Mouse (Mus musculus) cerebellum, postnatal 25 days (tissue): Measurements from ENCODE around the gene Tvp23b.

Experiments
- DNase-seq, 2 experiments: peaks; one replicate each; pipeline ENCODE4 v3.0.0; 2021; ENCODE audit warnings: mixed read lengths in 2 of 2

Gene Tvp23b

GRCm38 (mm10) chr11:62879220-62880048 lies at the start of gene Tvp23b:
Gene Tvp23b, plus strand, starts transcription at chr11:62879455.
- DNase-seq = peak; percentile 98 to 100

GRCm38 (mm10) chr11:62830387-62830786 lies 48.9 kb upstream of the Tvp23b start:
- DNase-seq = no peak

- no peak for DNase-seq
Measured at GRCm38 (mm10) chr11:62831906-62832305, 47.3 kb upstream of the Tvp23b start.

- no peak for DNase-seq
Measured at GRCm38 (mm10) chr11:62844562-62844961, 34.7 kb upstream of the Tvp23b start.

- no peak for DNase-seq
Measured at GRCm38 (mm10) chr11:62845730-62846129, 33.5 kb upstream of the Tvp23b start.

- DNase-seq = no peak
Measured at GRCm38 (mm10) chr11:62846961-62847654, 32.1 kb upstream of the Tvp23b start, which contains the start of gene Fbxw10. Gene Fbxw10, plus strand, starts transcription at chr11:62847069.

GRCm38 (mm10) chr11:62847655-62848191 lies 31.5 kb upstream of the Tvp23b start:
- no peak for DNase-seq

GRCm38 (mm10) chr11:62848301-62848700 lies 31.0 kb upstream of the Tvp23b start:
- no peak for DNase-seq

- DNase-seq = peak in 1 of 2 experiments; percentile 19
Measured at GRCm38 (mm10) chr11:62851199-62851598, 28.1 kb upstream of the Tvp23b start.

- DNase-seq = no peak
Measured at GRCm38 (mm10) chr11:62853334-62853733, 25.9 kb upstream of the Tvp23b start.

- DNase-seq = no peak
Measured at GRCm38 (mm10) chr11:62865562-62865961, 13.7 kb upstream of the Tvp23b start.

- DNase-seq = no peak
Measured at GRCm38 (mm10) chr11:62866685-62867084, 12.6 kb upstream of the Tvp23b start.

GRCm38 (mm10) chr11:62869201-62869600 lies 10.1 kb upstream of the Tvp23b start:
- DNase-seq = no peak

- DNase-seq = no peak
Measured at GRCm38 (mm10) chr11:62869715-62870371, 9.4 kb upstream of the Tvp23b start.

GRCm38 (mm10) chr11:62873479-62873878 lies 5.8 kb upstream of the Tvp23b start:
- no peak for DNase-seq

GRCm38 (mm10) chr11:62875696-62876095 lies 3.6 kb upstream of the Tvp23b start:
- DNase-seq = no peak

- no peak for DNase-seq
Measured at GRCm38 (mm10) chr11:62876445-62876844, 2.8 kb upstream of the Tvp23b start.

- no peak for DNase-seq
Measured at GRCm38 (mm10) chr11:62877391-62877790, 1.9 kb upstream of the Tvp23b start.

- peak; percentile 14 to 36 for DNase-seq
Measured at GRCm38 (mm10) chr11:62878728-62879127, 527 bp upstream of the Tvp23b start.

- no peak for DNase-seq
Measured at GRCm38 (mm10) chr11:62883407-62883806, 4.2 kb downstream of the Tvp23b start.

- no peak for DNase-seq
Measured at GRCm38 (mm10) chr11:62885323-62885722, 6.1 kb downstream of the Tvp23b start.

GRCm38 (mm10) chr11:62890796-62891195 lies 11.5 kb downstream of the Tvp23b start:
- DNase-seq = no peak

- DNase-seq = no peak
Measured at GRCm38 (mm10) chr11:62891763-62892162, 12.5 kb downstream of the Tvp23b start.
